Mouse (Mus musculus): Measurements from ENCODE around the gene Pim3. TPM values are rescaled to one million over a fixed set of nuclear protein-coding genes. Genes with fewer than 3 reads are reported as not detected.
"Not testable (repeated sequence)": the region's sequence is repeated elsewhere in the genome, so short reads cannot be mapped to it uniquely, and the experiment has no call there.

The Pim3 gene
- total RNA-seq (2021) (100 to 1,000 TPM in 1 of 2 experiments, 10 to 100 TPM in 1; 71.7 to 105 TPM), polyA plus RNA-seq (2012; rRNA removed) (156 and 157 TPM in 2 replicates)
- long read RNA-seq, transcript Pim3-201 (6 exons, 2,427 nt) = major isoform, 204 of 228 reads
- long read RNA-seq, partial matches to known transcripts = 7 of 228 reads
- long read RNA-seq, other reads (novel, unspliced or antisense) = 17 of 228 reads

DNA sequence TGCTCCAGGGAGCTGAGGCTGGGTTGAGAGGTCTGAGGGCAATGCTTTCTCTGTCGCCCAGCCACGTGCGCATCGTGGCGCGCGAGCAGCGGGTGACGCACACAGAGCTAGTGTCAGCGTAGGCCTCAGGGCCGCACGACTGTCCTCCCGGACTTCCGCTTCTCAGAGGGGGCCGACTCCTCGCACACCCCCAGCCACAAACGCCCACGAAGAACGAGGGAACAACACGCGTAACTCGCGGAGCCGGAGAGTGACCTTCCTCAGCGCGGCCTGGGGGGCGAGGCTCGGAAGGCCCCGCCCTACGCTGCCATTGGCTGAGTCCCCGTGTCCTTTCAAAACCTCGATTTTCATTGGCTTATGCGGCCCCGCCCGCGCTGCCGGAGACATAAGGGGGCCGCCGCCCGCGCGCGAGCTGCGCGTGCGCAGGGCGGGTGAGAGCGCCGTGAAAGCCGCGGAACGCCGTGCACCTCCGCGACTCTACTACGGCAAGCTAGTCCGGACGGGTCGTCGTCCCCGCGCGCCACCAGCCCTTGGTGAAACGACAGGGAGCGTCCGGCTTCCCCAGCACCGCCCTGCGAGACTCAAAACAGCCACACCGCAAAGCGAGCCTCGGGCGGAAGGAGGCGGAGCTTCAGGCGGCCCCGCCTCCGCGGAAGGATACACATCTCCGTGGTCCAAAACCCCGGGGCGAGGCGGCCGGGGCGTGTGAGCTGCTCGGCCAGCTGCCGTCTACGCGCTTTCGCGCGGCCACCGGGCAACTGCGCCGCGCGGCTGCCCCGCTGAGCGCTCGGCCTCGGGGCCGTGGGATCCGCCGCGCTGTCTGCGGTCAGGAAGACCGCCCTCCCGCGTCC lies at the start of gene Pim3:
Pim3 (plus strand) TSS at position 415 of the 851 bp plus-strand sequence.
- DNase-seq = peak; percentile 99

DNA sequence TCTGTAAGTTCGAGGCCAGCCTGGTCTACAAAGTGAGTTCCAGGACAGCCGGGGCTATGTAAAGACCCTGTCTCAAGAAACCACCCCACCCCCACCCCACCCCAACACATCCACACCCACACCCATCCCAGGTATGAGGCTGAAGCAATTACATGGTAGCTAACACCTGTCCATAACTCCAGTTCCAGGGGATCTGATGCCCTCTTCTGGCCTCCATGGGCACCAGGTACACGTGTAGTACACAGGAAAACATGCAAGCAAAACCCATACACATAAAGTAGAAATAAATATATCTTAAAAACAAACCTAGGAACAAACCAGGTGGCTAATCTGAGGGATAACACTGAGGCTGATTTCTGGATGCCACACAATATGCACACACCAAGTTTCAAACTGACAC lies 48.7 kb upstream of the Pim3 start:
- DNase-seq = no peak

DNA sequence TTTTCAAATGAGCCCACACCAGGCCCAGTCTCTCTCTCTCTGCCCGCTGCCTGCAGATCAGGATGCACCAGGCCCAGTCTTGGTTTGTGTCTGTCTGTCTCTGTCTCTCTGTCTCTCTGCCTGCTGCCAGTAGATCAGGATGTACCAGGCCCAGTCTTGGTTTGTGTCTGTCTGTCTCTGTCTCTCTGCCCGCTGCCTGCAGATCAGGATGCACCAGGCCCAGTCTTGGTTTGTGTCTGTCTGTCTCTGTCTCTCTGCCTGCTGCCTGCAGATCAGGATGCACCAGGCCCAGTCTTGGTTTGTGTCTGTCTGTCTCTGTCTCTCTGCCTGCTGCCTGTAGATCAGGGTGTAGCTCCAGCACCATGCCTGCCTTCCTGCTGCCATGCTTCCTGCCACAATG lies 48.1 kb upstream of the Pim3 start:
- not testable (repeated sequence) for DNase-seq

DNA sequence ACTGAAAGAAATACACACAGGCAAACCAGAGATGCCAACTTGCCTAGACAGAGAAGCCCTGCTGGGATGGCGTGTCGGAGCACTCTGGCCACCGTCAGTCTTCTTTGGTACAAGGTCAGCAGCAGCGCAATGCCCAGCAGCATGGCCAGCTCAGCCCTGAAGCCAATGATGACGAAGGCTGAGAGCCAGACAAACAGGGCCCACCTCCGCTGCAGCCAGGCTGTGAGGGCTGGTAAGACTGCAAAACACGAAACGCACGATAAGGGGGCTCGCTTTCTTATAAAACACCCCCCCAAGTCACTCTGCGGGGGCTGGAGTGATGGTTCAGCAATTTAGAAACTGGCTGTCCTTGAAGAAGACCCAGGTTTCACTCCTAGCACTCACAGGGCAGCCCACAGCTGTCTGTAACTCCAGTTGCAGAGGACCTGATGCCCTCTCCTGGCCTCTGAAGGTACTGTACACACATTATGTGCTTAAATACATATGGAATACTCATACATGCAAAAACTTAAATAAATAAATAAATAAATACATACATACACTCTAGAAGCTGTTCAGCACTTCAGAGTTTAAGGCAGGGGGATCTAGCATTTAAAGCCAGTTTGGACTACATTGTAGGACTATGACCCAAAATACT lies 47.5 kb upstream of the Pim3 start:
- peak; percentile 61 for DNase-seq

DNA sequence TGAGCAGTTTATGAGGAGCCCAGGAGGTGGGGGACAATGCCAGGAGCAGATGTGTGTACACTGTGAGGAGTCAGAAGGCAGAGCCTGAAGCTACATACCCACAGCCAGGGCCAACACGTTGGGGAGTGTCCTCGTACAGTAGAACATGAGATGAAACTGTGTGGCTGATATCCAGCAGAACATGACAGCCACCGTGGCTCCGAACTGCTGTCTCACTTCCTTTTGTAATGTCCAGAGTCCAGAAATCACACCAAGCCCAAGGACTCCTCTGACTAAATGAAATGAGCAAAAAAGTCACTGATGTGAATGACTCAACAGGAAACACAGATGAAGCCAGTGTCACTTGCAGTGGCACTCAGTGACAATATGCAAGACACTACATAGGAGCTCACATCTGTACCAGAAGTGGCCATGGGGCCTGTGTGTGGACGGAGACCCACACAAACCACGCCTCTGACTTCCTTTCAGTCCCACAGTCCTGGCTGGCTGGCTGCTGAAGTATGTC lies 46.7 kb upstream of the Pim3 start:
- peak; percentile 57 for DNase-seq

DNA sequence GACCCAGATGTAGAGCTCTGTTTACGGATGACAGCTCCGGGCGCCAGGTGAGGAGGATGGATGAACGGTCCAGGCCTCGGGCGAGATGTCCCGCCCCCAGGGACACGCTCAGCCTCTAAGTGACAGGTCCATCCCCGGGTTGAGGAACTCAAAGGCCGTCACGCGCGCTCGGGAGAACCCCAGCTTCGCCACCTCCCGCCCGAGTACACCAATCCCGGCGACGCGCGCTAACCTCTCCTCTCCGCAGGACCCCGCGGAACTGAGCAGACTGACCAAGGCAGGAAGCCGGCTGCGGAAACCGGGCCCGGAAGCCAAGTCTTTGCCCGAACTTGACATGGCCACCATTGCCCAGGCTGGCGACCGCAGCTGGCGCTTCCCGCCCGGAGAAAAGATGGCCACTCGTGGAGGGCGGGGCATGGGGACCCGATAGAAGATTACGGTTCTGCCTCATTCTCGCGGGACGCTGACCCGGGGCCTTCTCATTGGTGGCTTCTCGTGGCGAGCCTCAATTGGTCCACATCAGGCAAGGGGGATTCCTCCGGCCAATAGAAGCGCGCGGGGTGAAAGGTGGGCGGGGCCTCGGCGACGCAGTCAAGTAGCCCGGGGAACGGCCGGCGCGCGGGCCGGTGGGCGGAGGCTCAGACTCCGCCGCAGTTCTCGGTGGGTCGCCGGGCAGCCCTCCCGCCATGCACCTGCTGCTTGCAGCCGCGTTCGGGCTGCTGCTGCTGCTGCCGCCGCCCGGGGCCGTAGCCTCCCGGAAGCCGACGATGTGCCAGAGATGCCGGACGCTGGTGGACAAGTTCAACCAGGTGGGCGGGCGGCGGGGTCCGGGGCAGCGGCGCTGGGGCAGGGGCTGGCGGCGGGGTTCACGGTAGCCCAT lies 42.7 kb upstream of the Pim3 start, which contains the start of the genes Alg12 and Creld2:
Alg12 (minus strand) TSS at position 293 of the 880 bp plus-strand sequence.
Creld2 (plus strand) TSS at position 621 of the 880 bp plus-strand sequence.
- DNase-seq = peak; percentile 100

DNA sequence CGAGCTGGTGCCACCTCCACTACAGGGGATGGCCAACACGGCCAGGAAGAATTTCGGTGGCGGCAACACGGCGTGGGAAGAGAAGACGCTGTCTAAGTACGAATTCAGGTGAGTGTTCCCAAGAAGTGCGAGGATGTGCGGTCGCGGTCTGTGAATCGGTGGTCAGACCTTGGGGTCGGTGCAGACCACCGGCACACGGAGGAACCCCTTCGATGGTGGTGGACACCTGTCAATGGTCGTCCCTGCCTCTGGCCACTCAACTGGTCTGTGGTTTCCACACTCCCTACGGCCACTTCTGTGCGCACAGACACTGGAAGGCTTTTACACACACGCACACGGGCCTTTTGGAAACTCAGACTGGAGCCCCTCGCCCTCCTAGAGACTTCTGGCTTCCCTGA lies 42.1 kb upstream of the Pim3 start:
- DNase-seq = no peak

DNA sequence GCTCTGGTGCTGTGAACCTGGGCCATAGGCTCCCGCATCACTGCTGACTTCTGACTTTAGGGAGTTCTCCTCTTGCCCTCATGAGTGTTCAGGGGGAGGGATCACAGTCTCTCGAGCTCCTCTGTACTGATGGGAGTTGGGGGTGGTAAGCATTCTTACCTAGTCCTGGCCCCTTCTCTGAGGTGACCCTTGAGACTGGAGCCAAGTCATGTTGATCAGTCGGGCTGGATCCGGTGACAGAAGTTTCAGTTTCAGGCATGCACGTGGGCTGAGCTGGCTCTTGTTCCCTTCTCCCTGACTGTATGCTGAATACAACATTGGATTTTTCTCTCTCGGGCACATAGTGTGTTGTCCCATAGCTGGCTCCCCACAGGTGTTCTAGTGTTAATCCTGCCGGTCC lies 40.6 kb upstream of the Pim3 start:
- DNase-seq = no peak

DNA sequence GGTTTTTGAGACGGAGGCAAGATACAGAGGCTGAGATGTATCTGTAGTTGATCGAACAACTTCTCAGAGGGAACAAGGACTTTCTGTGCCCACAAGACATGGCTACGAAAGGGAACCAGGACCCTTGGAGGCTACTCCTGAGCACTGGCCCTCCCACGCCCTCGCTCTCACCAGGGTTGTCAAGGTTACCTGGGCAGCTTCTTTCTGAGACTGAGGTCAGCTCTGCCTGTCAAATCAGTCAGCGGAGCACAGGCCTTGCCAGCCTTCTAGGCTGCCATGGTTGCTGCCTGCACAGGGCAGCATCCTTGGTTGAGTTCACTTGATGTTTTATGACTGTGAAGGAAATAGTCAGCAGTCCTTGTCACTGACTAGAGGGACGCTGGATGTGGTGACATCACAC lies 39.5 kb upstream of the Pim3 start:
- DNase-seq = no peak

DNA sequence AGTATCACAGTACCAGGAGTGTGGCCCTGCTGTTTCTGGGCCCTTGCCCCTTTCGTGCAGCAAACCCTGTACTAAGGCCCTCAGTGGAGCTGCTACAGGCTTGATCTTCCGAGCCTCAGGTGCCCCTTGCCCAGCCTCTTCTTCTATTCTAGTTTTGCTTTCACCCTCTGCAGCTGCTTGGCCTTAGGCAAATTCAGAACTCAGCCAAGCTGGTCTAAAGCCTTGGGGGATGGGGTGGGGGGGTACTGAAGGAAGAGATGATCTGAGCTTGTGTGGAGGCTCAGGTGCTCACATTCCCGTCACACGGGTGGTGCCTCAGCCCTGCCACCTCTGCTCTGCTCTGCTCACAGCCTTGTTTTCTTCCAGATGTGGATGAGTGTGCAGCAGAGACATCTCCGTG lies 38.6 kb upstream of the Pim3 start:
- DNase-seq = no peak

DNA sequence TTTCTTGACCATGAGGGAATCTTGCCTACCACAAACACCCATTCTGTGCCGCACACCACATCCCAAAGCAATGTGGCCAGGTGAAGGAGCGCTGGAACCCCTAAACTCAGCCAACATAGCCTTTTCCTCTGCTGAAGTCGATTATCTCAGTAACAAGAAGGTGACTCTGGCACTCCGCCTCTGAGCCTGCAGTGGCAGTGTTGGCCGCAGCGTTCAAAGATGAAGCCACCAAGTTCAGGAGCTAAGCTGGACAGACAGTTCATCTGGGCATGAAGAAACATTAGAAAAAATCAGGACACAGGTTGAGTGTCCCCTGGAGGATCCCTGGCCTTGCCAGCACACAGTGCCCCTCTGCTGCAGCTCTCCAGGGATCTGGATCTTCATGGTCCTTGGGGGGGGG lies 34.5 kb upstream of the Pim3 start:
- DNase-seq = no peak

DNA sequence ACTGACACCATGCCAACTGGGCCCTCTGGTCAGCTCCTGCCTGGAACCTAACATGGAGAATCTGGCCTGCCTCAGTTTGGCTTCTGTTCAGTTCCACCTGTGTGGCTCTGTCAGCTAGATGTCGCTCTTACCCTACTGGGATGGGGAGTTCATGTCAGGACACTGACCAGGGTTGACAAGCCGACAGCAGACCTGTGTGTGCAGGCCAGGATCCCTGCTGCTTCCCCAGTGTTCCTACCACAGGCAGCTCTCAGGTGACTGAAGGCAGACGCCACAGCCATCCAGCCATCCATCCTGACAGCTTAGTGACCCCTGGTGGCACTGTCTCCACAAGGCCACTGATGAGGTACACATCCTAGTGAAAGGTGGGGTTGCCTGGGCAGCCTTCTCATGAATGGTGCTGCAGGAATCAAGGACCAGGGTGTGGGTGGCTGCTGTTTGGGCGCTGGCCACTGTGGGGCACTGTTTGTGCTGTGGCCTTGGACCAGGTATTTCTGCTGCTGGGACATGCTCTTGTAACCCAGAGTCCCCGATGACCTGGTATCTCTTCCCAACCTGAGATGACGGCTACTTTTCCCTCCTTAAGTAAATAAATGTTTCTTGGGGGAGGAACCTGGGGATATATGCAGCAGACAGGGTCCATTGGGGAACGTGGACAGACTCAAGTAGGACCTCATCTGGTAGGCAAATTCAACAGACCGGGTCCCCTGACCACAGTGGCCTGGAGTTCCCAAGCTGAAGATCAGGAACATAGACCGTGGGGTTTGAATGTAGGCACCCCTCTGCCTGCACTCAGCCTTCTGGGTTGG lies 33.8 kb upstream of the Pim3 start:
- DNase-seq = peak; percentile 79

DNA sequence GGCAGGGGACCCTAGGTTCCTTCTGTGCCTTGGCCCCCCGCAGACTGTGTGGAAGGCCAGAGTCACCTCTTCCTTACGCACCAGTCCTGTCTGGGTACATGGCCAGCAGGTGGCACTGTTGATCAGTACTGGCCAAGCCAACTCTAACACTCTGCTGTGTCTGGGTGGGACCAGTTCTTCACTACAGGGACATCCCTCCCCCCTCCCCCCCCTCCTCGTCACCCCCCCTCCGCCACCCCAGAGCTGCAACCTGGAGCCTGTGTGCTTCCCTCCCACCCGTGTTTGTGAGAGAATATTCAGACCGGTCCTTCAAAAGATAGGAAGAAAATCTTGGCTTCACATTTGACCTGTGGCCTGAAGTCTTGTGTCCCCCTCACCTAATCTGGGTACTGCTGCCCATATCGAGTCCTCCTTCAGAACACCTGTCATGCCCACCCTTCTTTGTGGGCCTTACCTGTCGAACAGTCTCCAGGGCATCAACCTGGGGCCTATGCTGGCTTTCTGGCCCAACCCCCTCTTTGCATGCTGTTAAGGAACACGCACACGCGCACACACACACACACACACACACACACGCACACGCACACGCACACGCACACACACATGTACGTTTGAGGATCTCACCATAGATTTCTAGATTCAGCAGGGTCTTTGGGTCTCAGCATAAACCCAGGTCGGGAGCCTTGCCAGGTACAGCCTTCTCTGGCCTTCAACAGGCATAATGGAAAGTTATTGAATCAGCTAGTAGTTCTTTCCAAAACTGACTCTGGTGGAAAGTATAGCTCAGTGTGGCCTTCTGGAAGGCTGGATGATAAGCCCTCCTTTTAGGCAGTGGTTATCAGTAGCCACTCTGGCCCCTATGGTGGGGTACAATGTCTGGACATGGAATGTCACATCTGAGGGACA lies 32.9 kb upstream of the Pim3 start:
- peak; percentile 90 for DNase-seq

DNA sequence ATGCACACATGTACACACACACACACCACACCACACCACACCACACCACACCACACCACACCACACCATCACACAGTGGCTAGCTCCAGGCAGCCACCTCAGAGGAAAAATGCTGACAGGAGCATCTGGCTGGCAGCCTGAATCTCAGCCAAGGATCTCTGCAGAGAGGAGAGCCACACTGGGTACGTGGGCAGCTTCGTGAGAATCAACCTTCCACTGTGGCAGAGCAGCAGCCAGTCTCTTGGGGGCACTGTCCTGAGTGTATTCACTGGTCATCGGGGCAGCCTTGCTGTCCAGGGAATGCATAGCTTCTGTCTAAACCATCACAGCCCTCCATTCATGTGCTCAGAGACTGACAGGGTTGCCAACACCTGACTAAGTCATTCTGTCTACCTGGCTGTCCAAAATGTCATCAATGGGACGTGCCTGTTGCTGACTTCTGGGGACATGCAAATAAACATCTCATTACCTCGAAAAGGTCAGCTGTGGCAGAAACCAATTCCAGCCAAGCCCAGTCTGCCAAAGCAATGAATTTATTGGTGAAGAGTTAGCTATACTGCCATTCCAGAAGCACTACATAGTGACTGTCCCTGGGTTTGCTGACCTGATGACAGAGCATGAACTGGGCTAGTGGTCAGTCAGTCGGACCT lies 32.1 kb upstream of the Pim3 start:
- DNase-seq = peak; percentile 55

DNA sequence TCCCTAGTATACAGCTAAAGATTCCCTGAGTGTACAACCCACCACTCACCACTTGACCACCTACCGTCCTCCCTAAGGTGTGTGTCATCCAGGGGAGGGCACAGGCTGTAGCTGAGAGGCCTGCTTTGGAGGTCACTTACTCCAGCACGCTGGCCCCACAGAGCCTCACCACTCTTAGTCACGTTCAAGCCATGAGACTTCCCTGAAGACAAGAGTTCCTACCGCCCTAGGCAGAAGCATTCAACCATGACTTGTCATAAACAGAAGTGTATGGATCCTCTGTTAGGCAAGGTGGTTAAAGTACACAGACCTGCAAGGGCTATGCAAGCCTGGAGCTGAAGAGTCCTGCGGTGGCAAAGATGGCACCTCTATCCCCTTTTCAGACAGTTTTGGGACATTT lies 31.3 kb upstream of the Pim3 start:
- no peak for DNase-seq

DNA sequence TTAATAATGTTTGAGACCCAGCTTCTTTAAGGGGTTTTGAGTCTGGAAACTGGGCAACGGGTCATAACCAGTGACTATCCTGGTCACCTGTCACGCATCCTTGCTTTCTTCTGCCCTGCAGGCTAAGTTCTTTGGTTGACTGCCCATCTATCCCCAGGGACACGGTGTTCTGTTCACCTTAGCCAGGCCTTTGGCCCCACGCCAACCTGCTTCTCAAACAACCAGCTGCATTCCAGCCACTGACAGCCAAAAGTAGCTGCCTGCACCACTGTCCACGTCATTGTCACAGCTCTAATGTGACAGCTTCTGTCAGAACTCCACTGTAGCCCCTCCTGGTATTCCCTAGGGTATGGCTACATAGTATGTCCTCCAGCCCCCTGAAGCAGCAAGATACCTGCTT lies 30.5 kb upstream of the Pim3 start:
- peak; percentile 58 for DNase-seq

DNA sequence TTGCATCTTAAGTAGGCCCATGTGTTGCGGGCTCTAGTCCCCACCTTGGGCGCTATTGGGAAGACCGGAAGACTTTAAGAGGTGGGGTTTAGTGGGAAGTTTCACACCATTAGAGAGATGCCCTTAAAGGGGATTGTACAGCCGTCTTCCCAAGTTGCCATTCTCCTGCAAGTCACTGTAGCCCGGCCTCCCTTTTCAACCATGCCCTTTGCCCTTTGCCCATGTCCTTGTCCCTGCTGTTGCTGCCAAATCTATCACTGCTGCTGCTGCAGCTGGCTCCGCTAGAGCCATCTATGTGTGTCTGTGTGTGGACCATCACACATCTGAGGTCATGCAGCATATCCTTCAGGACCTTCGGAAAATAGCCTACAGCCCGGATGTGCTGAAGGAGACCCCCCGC lies 29.4 kb upstream of the Pim3 start:
- DNase-seq = no peak

DNA sequence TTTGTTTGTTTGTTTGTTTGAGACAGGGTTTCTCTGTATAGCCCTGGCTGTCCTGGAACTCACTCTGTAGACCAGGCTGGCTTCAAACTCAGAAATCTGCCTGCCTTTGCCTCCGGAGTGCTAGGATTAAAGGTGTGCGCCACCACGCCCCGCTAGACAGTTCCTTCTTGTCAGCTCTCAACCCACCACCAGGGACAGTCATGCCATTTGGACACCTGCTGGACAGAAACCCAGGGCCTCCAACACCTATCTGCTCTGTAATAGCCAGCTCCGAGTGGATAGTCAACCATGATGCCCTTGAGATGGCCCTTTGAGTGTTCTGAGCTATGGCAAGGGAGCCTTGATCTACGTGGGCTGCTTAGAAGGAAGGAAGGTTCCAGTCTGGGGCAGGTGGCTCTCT lies 26.0 kb upstream of the Pim3 start:
- no peak for DNase-seq

DNA sequence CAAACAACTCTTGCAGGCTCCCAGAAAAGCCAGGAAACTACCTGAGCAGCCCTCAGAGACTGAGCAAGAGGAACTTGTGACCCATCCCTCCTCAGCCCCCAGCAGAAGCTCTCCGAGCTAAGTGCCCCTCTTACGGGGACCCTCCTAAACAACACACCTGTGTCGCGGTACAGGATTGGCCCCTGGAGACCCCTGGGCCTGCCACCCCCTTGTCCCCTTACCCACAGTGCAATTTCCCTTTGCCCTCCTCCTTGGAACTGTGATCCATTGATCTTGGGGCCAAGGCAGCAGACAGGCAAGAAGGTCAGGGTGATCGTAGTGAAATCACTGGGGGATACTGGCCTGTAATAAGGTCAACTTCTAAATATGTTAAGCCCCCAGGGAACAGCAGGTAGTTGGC lies 25.4 kb upstream of the Pim3 start:
- no peak for DNase-seq

Data from adrenal gland, adult 2 months (tissue).